Mouse (Mus musculus) lung, embryonic 14.5 days (tissue): ENCODE data around the gene Pin1. TPM values are rescaled to one million over a fixed set of nuclear protein-coding genes. Genes with fewer than 3 reads are reported as not detected.
A peak's percentile ranks its signal among the peaks of the same experiment; 100 is the strongest.

Source experiments
- ATAC-seq: fragments of 200-750 bp; cut with Nextera tagmentation; 2 replicates; pipeline ENCODE4 v1.8.0; 2017; ENCODE audit warnings: mild to moderate bottlenecking, moderate TSS enrichment, moderate library complexity; ENCODE audit not compliant: insufficient read depth
- DNase-seq: peaks from one replicate; pipeline ENCODE4 v3.0.0-alpha.2; 2015
- H3K27ac ChIP-seq: fragments of 300-500 bp; sonication (generic); 2 replicates; pipeline ENCODE4 v1.5.1; 2014; ENCODE audit warnings: low read depth, mild to moderate bottlenecking, moderate library complexity
- H3K27me3 ChIP-seq: fragments of 300-500 bp; sonication (generic); 2 replicates; pipeline ENCODE4 v1.6.1; 2014; ENCODE audit warnings: low read length, control low read depth; ENCODE audit not compliant: insufficient read depth
- H3K36me3 ChIP-seq: fragments of 300-500 bp; sonication (generic); 2 replicates; pipeline ENCODE4 v1.6.1; 2014; ENCODE audit warnings: control low read depth; ENCODE audit not compliant: insufficient read depth
- H3K4me1 ChIP-seq: fragments of 300-500 bp; sonication (generic); 2 replicates; pipeline ENCODE4 v1.6.1; 2014; ENCODE audit warnings: antibody characterized with exemption, control low read depth; ENCODE audit not compliant: insufficient read depth
- H3K4me2 ChIP-seq: fragments of 300-500 bp; sonication (generic); 2 replicates; pipeline ENCODE4 v1.6.1; 2014; ENCODE audit warnings: mild to moderate bottlenecking
- H3K4me3 ChIP-seq: fragments of 300-500 bp; sonication (generic); 2 replicates; pipeline ENCODE4 v1.5.1; 2014; ENCODE audit warnings: low read depth, low read length
- H3K9ac ChIP-seq: fragments of 300-500 bp; sonication (generic); 2 replicates; pipeline ENCODE4 v1.6.1; 2014
- H3K9me3 ChIP-seq: fragments of 300-500 bp; sonication (generic); 2 replicates; pipeline ENCODE4 v1.6.1; 2016; ENCODE audit warnings: low read depth, low read length, control low read depth
- CTCF ChIP-seq: IDR thresholded peaks from 2 replicates; pipeline ENCODE4 v1.5.1; 2016; ENCODE audit warnings: antibody characterized with exemption, low read depth
- WGBS: fragments of 180-500 bp; shearing (Covaris S2); extraction: QIAGEN DNeasy Blood & Tissue Kit; methylation state at CpG from one replicate; pipeline ENCODE4 v1.1.7; 2014; 5-methylcytosine and 5-hydroxymethylcytosine counted together
- polyA plus RNA-seq: library from polyadenylated mRNA; unstranded; fragments of >200 nt; fragmentation: Nextera tagmentation; extraction: Ambion mirVana; gene quantifications from 2 replicates; pipeline ENCODE4 v1.2.1, GENCODE M21; 2014

Pin1 gene
- polyA plus RNA-seq, 1 experiment from 2014 or later, result 58.6 TPM

DNA sequence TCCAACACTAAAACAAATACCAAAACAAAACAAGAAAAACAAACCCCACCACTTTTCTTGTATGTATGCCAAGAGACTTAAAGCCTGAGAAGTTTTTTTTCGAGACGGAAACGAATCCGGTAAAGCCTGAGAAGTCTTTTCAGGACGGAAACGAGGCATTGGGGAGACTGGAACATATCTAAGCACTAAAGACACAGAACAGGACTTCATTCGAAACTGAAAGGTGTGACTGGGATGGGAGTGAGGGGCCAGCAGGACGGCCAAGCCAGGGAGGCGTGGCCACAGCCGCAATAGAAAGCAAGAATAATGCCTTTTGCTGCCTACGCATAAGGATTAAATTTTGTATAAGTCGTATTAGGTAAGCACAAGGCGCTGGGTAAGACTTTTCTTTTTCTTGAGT lies 8.1 kb upstream of the Pin1 start:
- peak overlapping the region; percentile 97; the same call in 1 of the 2 replicates for H3K27ac ChIP-seq
- H3K36me3 ChIP-seq, result peaks cover 29% of the 10 kb centered on the region
- peak overlapping the region; percentile 89 for H3K4me3 ChIP-seq
- H3K9me3 ChIP-seq, result no peaks in the 10 kb centered on the region
- no peak for DNase-seq
- WGBS, result 4% methylated on average over 13 of the region's 13 CpGs
- TF ChIP-seq CTCF, result no peak
- peak overlapping the region; percentile 94 for H3K4me2 ChIP-seq
- peak overlapping the region; percentile 83 for H3K9ac ChIP-seq
- ATAC-seq, result no peak
- H3K4me1 ChIP-seq, result no peaks in the 10 kb centered on the region
- H3K27me3 ChIP-seq, result no peaks in the 10 kb centered on the region

DNA sequence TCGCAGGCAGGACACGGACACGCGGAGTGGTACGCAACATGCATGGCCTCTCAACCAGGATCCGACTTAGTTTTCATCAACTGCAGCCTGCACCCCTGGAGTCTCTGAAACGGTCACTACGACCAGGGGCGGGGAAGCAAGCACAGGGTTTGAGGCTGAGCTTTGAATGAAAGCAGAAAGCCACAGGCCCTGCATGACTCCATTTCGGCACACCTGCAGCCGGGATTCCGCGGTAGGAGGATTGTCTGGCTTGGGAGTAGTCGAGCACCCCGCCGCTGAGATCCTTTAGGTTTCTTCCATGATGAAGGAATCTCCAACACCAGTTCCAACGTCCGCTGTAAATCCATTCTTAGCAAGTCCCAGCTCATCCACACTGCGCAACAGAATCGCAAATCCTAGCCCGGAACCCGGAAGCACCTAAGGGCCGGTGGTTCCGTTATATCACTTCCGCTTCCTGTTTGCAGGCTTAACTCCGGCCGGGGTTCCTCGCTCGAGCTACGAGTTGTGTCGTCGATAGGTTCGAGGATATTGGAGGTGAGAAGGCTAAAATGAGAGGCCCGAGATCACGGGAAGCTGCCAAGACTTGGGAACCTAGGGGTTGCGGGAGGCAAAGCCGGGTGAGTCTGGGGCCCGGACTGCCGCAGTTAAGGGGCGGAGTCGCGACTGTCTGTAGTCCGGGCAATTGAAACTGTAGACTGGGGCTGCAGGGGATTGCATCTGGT lies 7.4 kb upstream of the Pin1 start, which contains the start of gene Fbxl12:
Gene Fbxl12 (minus strand): TSS at position 408 of the 722 bp plus-strand sequence.
- WGBS, result under 1% methylated on average over 43 of the region's 43 CpGs

DNA sequence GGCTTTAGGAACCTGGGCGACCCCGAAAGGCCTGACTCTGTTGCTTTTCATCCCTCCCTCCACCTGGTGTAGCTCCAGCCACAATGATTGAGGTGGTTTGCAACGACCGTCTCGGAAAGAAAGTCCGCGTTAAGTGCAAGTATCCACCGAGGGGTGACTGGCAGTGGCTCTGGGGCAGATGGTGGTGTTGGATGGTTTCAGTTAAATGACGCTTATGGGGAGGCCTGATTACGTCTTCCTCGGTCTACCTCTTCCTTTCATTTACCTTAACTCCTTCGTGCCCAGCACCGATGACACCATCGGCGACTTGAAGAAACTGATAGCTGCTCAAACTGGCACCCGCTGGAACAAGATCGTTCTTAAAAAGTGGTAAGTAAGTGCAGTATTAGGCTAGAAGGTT lies 6.8 kb upstream of the Pin1 start:
- DNase-seq (no peak), ATAC-seq (no peak)
- Histone ChIP-seq H3K36me3 (peaks cover 36% of the 10 kb centered on the region), H3K27me3 (no peaks in the 10 kb centered on the region), H3K4me2 (peak overlapping the region; percentile 94), H3K9ac (peak overlapping the region; percentile 83), H3K9me3 (no peaks in the 10 kb centered on the region), H3K4me1 (no peaks in the 10 kb centered on the region), H3K4me3 (peak overlapping the region; percentile 89), H3K27ac (peak overlapping the region; percentile 79; the same call in 1 of the 2 replicates)
- TF ChIP-seq CTCF, result no peak
- 3% methylated on average over 17 of the region's 17 CpGs for WGBS

More for the DNA sequence above, 7.4 kb upstream of the Pin1 start, which contains the start of gene Fbxl12:
- no peaks in the 10 kb centered on the region for H3K9me3 ChIP-seq
- H3K9ac ChIP-seq, result peak within 1 kb of the TSS; percentile 83
- TF ChIP-seq CTCF, result no peak
- H3K4me2 ChIP-seq, result peak within 1 kb of the TSS; percentile 94
- H3K36me3 ChIP-seq, result peaks cover 34% of the 10 kb centered on the region
- no peaks in the 10 kb centered on the region for H3K27me3 ChIP-seq
- H3K27ac ChIP-seq, result peak within 1 kb of the TSS; percentile 97
- ATAC-seq (no peak), DNase-seq (peak; percentile 89)
- H3K4me1 ChIP-seq, result no peaks in the 10 kb centered on the region
- peak within 1 kb of the TSS; percentile 89 for H3K4me3 ChIP-seq

DNA sequence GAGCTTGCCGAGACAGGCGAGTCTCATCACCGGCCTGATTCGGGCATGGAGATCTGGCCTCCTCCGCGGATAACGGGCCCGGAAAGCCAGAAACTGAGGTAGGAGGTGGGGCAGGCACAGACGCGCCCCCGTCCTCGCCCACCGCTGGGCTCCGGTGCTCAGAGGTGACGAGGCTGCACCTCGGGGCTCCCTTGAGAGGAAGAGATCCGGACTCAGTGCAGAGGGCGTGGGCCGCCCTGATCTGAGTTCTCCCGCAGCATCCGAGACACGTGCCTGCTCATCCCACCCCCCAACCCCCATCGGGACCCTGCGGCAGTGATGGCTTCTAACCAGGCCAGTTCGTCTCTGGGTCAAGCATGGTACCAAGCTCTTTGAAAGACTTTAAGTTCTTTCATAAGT lies 364 bp downstream of the Pin1 start:
- Histone ChIP-seq H3K4me1 (peaks cover 5% of the 10 kb centered on the region), H3K27me3 (no peaks in the 10 kb centered on the region), H3K4me2 (peak overlapping the region; percentile 68), H3K4me3 (peak overlapping the region; percentile 98), H3K9ac (peak overlapping the region; percentile 87), H3K27ac (0 out of 2 replicates have a peak overlapping the region, but pooled peaks have one; percentile 30), H3K36me3 (peaks cover 59% of the 10 kb centered on the region), H3K9me3 (no peaks in the 10 kb centered on the region)
- WGBS, result 0% methylated on average over 25 of the region's 25 CpGs
- TF ChIP-seq CTCF, result no peak
- ATAC-seq (peak; percentile 30), DNase-seq (peak; percentile 13)

DNA sequence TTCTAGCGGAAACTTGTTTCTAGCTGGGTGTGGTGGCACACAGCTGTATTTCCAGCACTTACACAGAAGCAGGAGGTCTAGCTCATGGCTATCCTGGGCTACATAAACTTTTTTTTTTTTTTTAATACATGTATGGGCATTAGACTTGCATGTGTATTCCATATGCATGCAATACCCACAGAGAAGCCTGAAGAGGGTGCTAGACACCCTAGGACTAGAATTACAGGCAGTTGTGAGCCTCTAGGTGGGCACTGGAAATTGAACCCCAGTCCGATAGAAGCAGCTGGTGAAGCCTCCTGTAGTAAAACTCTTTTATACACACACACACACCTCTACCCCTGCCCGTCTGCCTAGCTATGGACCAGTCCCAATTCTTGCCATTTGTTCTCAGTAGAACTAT lies 2.0 kb downstream of the Pin1 start:
- no peak overlapping the region for H3K27ac ChIP-seq
- peaks cover 60% of the 10 kb centered on the region for H3K36me3 ChIP-seq
- 91% methylated on average over 3 of the region's 3 CpGs for WGBS
- H3K4me2 ChIP-seq, result peak overlapping the region; percentile 68
- no peaks in the 10 kb centered on the region for H3K9me3 ChIP-seq
- H3K4me1 ChIP-seq, result peaks cover 5% of the 10 kb centered on the region
- H3K4me3 ChIP-seq, result 0 out of 2 replicates have a peak overlapping the region, but pooled peaks have one; percentile 98
- H3K9ac ChIP-seq, result no peak overlapping the region
- H3K27me3 ChIP-seq, result no peaks in the 10 kb centered on the region
- no peak for DNase-seq
- no peak for TF ChIP-seq CTCF
- ATAC-seq, result no peak

DNA sequence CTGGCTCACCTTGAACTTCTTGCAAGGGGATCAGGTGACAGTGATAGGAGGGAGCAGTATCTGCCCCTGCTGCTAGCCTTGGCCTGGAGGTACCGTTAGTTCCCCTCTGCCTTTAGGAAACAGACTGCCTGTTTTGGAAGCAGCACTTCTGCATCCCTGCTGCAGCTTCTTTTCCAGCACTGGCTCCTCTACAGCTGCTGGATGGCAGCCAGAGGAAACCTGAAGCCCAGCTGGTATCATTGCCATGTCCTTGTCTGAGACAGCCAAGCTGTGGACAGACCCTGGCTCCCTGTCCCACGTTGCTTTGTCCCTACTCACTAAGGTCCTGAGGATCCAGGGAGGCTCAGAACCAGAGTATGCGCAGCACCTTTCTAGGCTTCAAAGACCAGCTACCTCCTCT lies 5.7 kb downstream of the Pin1 start:
- H3K4me3 ChIP-seq, result no peak overlapping the region
- H3K36me3 ChIP-seq, result peaks cover 82% of the 10 kb centered on the region
- H3K9me3 ChIP-seq, result no peaks in the 10 kb centered on the region
- no peak overlapping the region for H3K9ac ChIP-seq
- H3K4me1 ChIP-seq, result peaks cover 5% of the 10 kb centered on the region; the same call in 1 of the 2 replicates
- H3K27ac ChIP-seq, result no peak overlapping the region
- H3K4me2 ChIP-seq, result no peak overlapping the region
- H3K27me3 ChIP-seq, result no peaks in the 10 kb centered on the region
- no peak for TF ChIP-seq CTCF
- DNase-seq, result no peak
- ATAC-seq, result no peak
- 83% methylated on average over 3 of the region's 3 CpGs for WGBS

DNA sequence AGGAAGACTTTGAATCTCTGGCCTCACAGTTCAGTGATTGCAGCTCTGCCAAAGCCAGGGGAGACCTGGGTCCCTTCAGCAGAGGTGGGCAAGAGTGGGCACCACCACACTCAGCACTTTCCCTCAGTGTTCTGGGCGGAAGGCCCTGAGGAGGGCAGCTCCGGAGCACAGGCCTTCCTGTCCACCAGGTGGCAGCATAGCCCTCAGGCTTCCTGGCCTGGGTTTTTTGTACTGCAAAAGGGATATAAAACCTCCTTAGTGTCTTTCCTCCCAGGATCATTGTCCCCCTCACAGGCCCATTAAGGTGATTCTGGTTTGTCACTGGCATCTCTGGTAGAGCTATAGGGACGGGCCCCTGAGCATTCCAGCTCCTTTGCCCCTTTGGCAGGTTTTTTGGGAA lies 10.4 kb downstream of the Pin1 start:
- Histone ChIP-seq H3K27ac (no peak overlapping the region), H3K27me3 (no peaks in the 10 kb centered on the region), H3K4me1 (no peaks in the 10 kb centered on the region), H3K4me3 (no peak overlapping the region), H3K36me3 (peaks cover 71% of the 10 kb centered on the region), H3K9me3 (no peaks in the 10 kb centered on the region), H3K9ac (no peak overlapping the region), H3K4me2 (no peak overlapping the region)
- TF ChIP-seq CTCF, result peak; percentile 86
- DNase-seq, result peak; percentile 83
- ATAC-seq, result no peak
- WGBS, result 44% methylated on average over 3 of the region's 3 CpGs
